Mouse (Mus musculus): ENCODE results near the gene Sh2d1b2. TPM values are rescaled to one million over a fixed set of nuclear protein-coding genes. Genes with fewer than 3 reads are reported as not detected.

Gene Sh2d1b2
- polyA plus RNA-seq, 1 experiment from 2014 or later = 0.08 TPM

DNA sequence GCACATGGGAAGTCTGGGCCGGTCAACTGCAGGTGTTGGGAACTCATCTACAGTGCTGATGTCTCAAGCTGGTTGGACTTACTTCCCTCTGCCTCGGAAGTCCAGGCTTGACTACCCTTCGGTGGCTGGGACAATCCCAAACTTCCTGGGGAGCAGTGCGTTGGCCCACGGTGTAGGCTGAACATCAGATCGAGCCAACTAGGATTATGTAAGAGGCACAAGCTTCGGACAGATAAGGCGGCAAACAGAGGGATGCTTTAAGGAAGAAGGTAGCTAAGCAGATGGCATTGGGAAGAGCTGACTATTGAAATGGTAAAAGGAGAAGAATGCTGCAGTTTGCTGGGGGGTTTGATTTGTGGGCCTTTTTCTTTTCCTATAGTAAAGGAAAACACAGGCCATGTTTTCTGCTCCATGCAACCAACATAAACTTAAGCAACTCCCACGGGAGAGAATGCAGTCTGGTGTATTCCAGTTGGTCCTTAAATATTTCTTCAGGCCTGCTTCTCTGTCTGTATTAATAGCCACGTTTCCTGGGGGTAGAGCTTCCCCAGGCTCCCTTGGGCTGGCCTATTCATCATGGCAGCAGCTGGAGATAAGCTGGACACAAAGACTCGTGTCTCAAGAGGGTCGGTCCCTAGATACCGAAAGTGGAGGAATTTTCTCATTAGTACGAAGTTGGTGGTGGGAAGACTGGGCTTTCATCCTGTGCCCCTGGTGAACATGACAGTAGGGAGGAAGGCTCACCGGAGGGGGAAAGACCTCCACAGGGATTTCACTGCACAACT, 62.4 kb downstream of the Sh2d1b2 start:
- H3K27ac ChIP-seq (ENCODE audit: low read length) = no peak overlapping the region
- H3K36me3 ChIP-seq (ENCODE audit: control insufficient read depth, insufficient read depth) = no peaks in the 10 kb centered on the region
- no peak overlapping the region for H3K9ac ChIP-seq (replicated peaks; ENCODE audit: low read depth, low read length)
- no peaks in the 10 kb centered on the region for H3K9me3 ChIP-seq (ENCODE audit: control insufficient read depth, low read length)
- no peak overlapping the region for H3K4me2 ChIP-seq (ENCODE audit: low read length)
- WGBS = 63% methylated on average over 15 of the region's 15 CpGs
- ATAC-seq = no peak
- H3K4me1 ChIP-seq (replicated peaks; ENCODE audit: control insufficient read depth, insufficient read depth, low read length) = peaks cover 4% of the 10 kb centered on the region
- H3K27me3 ChIP-seq (replicated peaks; ENCODE audit: control insufficient read depth, insufficient read depth, low read length) = no peaks in the 10 kb centered on the region
- H3K4me3 ChIP-seq (replicated peaks; ENCODE audit: low read length) = no peak overlapping the region

DNA sequence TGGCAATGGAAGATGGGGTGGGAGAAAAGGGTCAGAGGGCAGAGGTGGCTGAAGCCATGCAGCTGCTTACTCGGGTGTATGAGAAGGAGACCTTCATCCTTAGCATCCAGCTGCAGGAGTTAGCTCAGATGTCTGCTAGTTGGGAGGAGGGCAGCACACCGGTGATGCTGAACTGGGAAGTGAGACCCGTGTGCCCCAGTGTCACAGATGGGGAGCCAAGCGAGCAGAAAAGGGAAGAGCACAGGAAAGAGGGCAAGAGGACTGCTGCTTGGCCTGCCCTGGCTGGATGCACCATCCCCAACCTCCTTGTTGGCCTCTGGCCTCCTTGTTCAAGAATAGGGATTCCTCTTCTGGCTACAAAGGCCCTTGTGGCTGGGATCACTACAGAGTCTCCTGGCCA, 66.9 kb downstream of the Sh2d1b2 start:
- Histone ChIP-seq H3K4me2 (ENCODE audit: low read length) (no peak overlapping the region), H3K4me3 (replicated peaks; ENCODE audit: low read length) (no peak overlapping the region), H3K36me3 (ENCODE audit: control insufficient read depth, insufficient read depth) (no peaks in the 10 kb centered on the region), H3K9ac (replicated peaks; ENCODE audit: low read depth, low read length) (no peak overlapping the region), H3K27me3 (replicated peaks; ENCODE audit: control insufficient read depth, insufficient read depth, low read length) (no peaks in the 10 kb centered on the region), H3K4me1 (replicated peaks; ENCODE audit: control insufficient read depth, insufficient read depth, low read length) (no peaks in the 10 kb centered on the region), H3K9me3 (ENCODE audit: control insufficient read depth, low read length) (no peaks in the 10 kb centered on the region), H3K27ac (ENCODE audit: low read length) (no peak overlapping the region)
- ATAC-seq = no peak
- WGBS = 81% methylated on average over 4 of the region's 4 CpGs

DNA sequence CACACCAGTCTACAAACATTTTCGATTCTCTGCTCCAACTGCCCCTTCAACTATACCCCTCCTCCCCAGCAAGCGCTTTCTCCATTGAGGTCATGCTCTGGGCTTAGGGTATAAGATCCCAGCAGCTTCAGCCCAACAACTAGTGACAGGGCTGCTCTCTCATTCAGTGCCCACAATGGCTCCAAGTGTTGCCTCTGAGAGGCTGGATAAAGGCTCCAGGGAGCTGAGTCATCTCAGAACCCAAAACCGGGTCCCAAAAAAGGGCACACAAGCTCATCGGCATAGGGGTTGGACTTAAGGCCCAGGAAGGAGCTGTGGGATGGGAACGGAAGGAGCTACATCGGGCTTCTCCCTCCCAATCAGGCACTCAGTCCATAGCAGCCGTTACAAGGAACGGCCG, 69.1 kb downstream of the Sh2d1b2 start:
- H3K9me3 ChIP-seq (ENCODE audit: control insufficient read depth, low read length) = no peaks in the 10 kb centered on the region
- H3K4me3 ChIP-seq (replicated peaks; ENCODE audit: low read length) = no peak overlapping the region
- H3K4me2 ChIP-seq (ENCODE audit: low read length) = no peak overlapping the region
- no peak overlapping the region for H3K9ac ChIP-seq (replicated peaks; ENCODE audit: low read depth, low read length)
- no peak overlapping the region for H3K27ac ChIP-seq (ENCODE audit: low read length)
- H3K4me1 ChIP-seq (replicated peaks; ENCODE audit: control insufficient read depth, insufficient read depth, low read length) = no peaks in the 10 kb centered on the region
- H3K36me3 ChIP-seq (ENCODE audit: control insufficient read depth, insufficient read depth) = no peaks in the 10 kb centered on the region
- 95% methylated on average over 9 of the region's 9 CpGs for WGBS
- ATAC-seq = no peak
- no peaks in the 10 kb centered on the region for H3K27me3 ChIP-seq (replicated peaks; ENCODE audit: control insufficient read depth, insufficient read depth, low read length)

- no peak overlapping the region for H3K4me3 ChIP-seq (replicated peaks; ENCODE audit: low read length)
- ATAC-seq = no peak
- H3K36me3 ChIP-seq (ENCODE audit: control insufficient read depth, insufficient read depth) = no peaks in the 10 kb centered on the region
- H3K4me2 ChIP-seq (ENCODE audit: low read length) = no peak overlapping the region
- no peaks in the 10 kb centered on the region for H3K4me1 ChIP-seq (replicated peaks; ENCODE audit: control insufficient read depth, insufficient read depth, low read length)
- WGBS = 85% methylated on average over 6 of the region's 6 CpGs
- no peak overlapping the region for H3K27ac ChIP-seq (ENCODE audit: low read length)
- H3K9me3 ChIP-seq (ENCODE audit: control insufficient read depth, low read length) = no peaks in the 10 kb centered on the region
- H3K9ac ChIP-seq (replicated peaks; ENCODE audit: low read depth, low read length) = no peak overlapping the region
- H3K27me3 ChIP-seq (replicated peaks; ENCODE audit: control insufficient read depth, insufficient read depth, low read length) = no peaks in the 10 kb centered on the region
Measured at GRCm38 (mm10) chr1:170302456-170302855, 69.9 kb downstream of the Sh2d1b2 start.

- Histone ChIP-seq H3K4me2 (ENCODE audit: low read length) (no peak overlapping the region), H3K36me3 (ENCODE audit: control insufficient read depth, insufficient read depth) (no peaks in the 10 kb centered on the region), H3K27ac (ENCODE audit: low read length) (no peak overlapping the region), H3K27me3 (replicated peaks; ENCODE audit: control insufficient read depth, insufficient read depth, low read length) (no peaks in the 10 kb centered on the region), H3K9me3 (ENCODE audit: control insufficient read depth, low read length) (no peaks in the 10 kb centered on the region), H3K4me3 (replicated peaks; ENCODE audit: low read length) (no peak overlapping the region), H3K9ac (replicated peaks; ENCODE audit: low read depth, low read length) (no peak overlapping the region), H3K4me1 (replicated peaks; ENCODE audit: control insufficient read depth, insufficient read depth, low read length) (no peaks in the 10 kb centered on the region)
- ATAC-seq = no peak
- 81% methylated on average over 6 of the region's 6 CpGs for WGBS
Measured at GRCm38 (mm10) chr1:170303103-170303502, 70.6 kb downstream of the Sh2d1b2 start.

Other genes starting within 250 kb of the Sh2d1b2 start
- 7.9 and 12.3 TPM in 2 replicates for gene Ddr2, start 122.0 kb upstream of the Sh2d1b2 start, polyA plus RNA-seq (2015; fragmentation: Nextera tagmentation; extraction: Ambion mirVana)
- 56.6 and 57.9 TPM in 2 replicates for gene Uap1, start 57.8 kb upstream of the Sh2d1b2 start, polyA plus RNA-seq (2015; fragmentation: Nextera tagmentation; extraction: Ambion mirVana)
- gene Uhmk1, start 17.4 kb upstream of the Sh2d1b2 start, polyA plus RNA-seq (2015; fragmentation: Nextera tagmentation; extraction: Ambion mirVana) = 8.1 and 8.4 TPM in 2 replicates
- gene Sh2d1b1, start 44.6 kb downstream of the Sh2d1b2 start, polyA plus RNA-seq (2015; fragmentation: Nextera tagmentation; extraction: Ambion mirVana) = 0.14 TPM in 1 of 2 replicates, not detected in the other
- 2.7 and 3.7 TPM in 2 replicates for gene Gm7694, start 73.6 kb downstream of the Sh2d1b2 start, polyA plus RNA-seq (2015; fragmentation: Nextera tagmentation; extraction: Ambion mirVana)
- 0.78 and 1.7 TPM in 2 replicates for gene Spata46, start 76.1 kb downstream of the Sh2d1b2 start, polyA plus RNA-seq (2015; fragmentation: Nextera tagmentation; extraction: Ambion mirVana)

Measured in forebrain, embryonic 16.5 days (tissue).